Mouse (Mus musculus): Measurements from ENCODE around the gene Krtap6-2.

Krtap6-2 gene

DNA sequence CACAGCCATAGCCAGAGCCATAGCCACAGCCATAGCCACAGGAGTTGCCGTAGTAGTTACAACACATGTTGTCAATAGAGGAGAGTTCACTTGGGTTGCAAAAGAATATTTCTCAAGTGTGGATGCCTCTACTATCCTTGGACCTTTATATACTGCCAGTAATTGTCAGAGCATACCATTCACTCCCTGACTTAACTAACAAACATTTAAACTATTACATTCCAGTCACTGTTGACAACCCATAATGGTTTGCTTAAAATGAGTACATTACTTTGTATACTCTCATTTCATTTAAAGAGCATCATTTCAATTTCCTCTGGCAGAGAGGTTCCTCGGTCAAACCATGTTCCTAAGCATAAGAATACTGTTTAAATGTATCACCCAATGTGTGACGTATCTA is at the start of gene Krtap6-2:
Krtap6-2 (minus strand) TSS at position 101 of the 400 bp plus-strand sequence.
- DNase-seq = no peak

DNA sequence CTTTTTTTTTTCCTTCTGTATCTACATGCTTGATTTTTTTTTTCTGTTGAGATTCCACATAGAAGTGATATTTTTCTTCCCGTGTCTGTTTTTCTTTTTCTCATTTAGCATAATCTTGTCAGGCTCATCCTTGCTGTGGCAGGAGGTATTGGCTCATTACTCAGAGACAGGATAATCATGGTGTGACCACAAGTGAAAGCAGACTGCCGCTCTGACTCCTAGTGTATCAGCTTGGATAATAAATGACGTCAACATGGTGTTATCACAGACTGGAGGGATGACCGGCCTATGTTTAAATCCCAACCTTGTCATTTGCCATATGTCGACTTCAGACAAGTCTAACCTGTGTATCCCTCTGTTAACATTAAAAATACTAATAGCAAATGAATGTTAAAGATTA is 41.3 kb upstream of the Krtap6-2 start:
- no peak for DNase-seq

DNA sequence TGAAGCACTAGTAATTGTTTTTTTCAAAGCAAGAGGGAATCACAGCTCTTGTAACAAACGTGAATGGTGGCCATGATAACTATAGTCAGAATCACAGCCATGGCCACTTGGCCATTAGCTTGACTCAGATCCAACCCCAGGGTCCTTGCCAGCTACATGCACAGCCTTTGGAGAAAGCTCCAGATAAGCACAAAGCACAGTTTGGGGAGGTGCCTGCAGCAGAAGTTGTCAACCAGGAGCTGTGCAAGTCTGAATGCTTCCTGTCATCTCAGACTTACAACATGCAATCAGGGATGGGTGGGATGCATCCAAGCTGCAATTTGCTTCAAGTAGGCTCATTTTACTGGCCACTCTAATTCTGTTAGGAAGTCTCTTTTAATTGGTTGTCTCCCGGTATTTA is 9.7 kb upstream of the Krtap6-2 start:
- DNase-seq = no peak

DNA sequence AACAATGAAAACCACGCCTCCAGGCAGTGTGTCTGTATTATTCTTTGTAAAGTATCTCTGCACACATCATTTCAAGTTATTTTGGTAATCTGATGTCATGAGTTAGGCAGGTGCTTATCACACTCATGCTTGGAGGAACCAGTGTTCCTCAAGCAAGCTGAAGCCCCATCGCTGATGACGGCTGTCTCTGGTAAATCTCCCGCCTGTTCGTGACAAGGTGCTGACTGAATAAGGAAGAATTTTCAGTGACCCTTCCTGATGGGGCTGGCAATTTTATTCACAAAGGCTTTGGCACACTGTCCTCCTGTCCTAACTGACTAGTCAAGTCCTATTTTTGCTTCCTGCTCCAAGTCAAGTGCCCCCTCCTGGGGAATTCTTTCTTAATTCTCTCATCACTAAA is 5.4 kb upstream of the Krtap6-2 start:
- no peak for DNase-seq

DNA sequence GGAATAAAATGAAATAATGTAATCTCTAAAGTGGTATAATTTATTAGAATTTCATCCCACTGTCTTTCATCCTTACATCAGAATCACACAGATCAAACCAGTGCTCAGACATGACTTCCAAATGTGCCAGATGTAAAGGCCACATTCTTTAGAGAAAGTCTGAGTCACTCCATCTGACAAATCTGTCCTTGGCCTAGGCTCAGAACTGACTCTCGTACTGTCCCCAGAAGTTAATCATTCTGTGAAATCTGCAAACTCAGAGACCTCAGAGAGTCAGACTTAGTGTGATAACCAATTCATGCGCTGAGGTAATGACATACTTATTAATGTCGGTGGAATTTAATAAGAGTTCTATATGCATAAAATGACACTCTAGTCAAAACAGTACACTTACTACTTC is 3.6 kb downstream of the Krtap6-2 start:
- DNase-seq = no peak

DNA sequence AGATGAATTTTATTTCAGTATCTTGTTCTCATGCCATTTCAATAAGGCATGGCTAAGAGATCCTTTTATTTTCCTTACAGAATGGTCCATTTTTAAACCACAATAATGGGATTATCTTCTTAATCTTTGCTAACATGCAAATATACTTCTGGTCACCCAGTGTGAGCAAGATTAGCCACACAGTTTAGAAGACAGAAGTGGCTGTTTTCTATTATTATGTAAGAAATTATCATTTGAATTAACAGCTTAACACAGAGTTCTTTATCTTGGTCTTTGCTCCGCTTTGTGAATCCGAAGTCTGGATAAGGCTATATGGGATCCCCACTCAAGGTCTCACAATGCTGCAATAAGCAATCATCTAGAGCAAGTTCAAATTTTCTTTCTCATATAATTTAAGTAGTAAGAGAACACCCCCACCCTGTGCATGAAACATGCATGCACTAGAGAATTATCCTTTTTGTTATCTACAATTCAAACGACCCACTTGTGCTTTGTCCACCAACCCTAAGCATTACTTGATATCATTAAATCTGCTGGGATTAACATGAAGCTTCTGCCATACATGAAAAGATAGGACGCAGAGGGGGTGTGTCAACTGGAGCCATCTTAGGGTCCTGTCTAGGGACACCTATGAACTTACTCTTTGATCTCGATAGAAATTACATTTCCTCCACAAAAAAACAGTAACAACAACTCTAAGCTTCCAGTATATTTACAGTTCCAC is 9.4 kb downstream of the Krtap6-2 start:
- DNase-seq = no peak

DNA sequence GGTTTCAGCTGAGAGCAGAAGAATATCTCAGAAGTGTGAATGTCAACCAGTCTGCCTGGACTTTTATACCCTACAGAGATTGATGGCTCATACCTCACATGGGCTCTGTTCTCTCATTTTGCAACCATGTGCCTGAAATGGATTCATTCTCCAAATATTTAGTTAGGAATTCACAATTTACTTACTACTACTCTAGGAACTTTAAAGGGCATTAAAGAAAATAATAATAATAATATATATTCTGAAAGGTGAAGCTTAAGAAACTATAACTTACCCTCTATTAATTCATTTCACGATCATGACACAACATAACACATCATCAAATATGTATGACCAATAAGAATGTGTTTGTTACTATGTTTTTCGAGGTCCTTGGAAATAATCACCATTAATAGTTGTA is 16.1 kb downstream of the Krtap6-2 start, which contains the start of gene Krtap21-1:
Krtap21-1 (minus strand) TSS at position 101 of the 400 bp plus-strand sequence.
- DNase-seq = no peak

DNA sequence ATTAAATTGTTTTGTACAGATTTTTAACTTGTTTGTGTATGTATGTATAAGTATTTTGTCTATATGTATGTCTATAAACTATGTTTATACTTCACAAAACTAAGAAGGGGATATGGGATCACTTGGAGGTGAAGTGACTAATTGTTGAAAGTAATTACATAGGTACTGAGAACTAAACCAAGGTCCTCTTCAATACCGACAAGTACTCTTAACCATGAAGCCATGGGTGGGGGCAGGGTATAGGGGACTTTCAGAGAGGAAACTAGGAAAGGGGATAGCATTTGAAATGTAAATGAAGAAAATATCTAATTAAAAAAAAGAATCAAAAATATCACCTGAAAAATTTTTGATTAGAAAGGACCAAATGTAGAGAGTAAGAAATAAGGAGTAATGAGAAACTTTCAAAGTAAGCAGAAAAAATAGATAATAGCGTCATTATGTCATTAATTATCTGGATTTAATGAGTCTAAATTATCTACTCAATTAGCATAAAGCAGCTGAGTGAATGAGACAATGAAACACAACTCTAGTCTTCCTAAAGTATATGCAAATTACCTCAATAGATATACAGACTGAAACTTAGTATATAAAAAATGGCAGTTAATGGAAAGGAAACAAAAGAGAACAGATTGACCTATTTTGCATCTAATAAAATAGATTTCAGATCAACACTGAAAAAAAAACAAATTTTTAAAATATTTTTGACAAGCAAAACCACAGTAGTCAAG is 47.0 kb downstream of the Krtap6-2 start:
- DNase-seq = no peak

Data from kidney, postnatal 10 days (tissue).